Mouse (Mus musculus): ENCODE results near the gene Olfr1443. TPM values are rescaled to one million over a fixed set of nuclear protein-coding genes. Genes with fewer than 3 reads are reported as not detected.
"Not testable (repeated sequence)": the region's sequence is repeated elsewhere in the genome, so short reads cannot be mapped to it uniquely, and the experiment has no call there.

Olfr1443 gene
- not detected in 2 replicates for polyA plus RNA-seq (2016; fragmentation: Nextera tagmentation; extraction: Ambion mirVana)

DNA sequence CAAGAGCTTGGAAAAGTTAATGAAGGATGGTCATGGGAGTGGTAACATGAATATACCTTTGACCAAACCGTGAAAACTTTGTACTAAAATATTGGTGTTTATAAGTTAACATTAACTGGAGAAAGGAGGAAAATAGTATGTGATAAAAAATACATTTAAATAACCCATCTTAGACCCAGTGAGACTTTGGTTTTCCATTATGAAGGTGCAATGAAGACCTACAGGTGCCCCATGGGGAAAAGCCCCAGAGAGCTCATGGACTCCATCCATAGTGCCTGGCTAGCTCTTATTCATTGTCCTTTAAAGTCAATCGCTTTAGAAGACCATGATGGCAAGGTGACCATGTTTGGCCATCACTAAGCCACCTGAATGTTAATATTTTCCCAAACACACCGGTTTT is at the start of gene Olfr1443:
Olfr1443 (plus strand) TSS at position 301 of the 400 bp plus-strand sequence.
- Histone ChIP-seq H3K36me3 (no peaks in the 10 kb centered on the region), H3K4me3 (no peak within 1 kb of the TSS), H3K9me3 (replicated peaks) (no peaks in the 10 kb centered on the region), H3K27ac (replicated peaks) (no peak within 1 kb of the TSS), H3K4me1 (no peaks in the 10 kb centered on the region), H3K27me3 (ENCODE audit: low read depth, poor library complexity, severe bottlenecking) (no peaks in the 10 kb centered on the region)
- DNase-seq (ENCODE audit: low spot score), result no peak
- WGBS, result 73% methylated on average over 3 of the region's 3 CpGs

DNA sequence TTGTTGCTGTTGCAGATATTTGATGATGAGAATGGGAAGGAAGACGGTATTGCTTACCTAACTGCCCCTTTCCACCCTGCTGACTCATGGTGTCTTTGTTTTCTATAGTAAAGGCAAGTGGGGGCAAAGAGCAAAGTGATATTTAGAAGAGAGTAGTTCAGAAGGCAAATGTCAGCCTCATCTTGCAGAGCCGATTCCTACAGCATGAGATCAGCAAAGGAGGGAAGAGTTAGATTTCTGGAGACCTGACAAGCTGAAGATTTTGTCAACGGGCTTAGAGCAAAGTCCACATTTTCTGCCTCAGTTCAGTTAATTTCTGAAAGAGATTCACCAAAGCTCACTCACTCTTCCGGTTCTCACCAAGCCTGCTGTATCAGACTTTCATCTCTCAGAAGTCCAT is 44.7 kb upstream of the Olfr1443 start, which contains the start of gene Glyat:
Glyat (plus strand) TSS at position 133 of the 400 bp plus-strand sequence.
- Histone ChIP-seq H3K27ac (replicated peaks) (no peak within 1 kb of the TSS), H3K4me1 (no peaks in the 10 kb centered on the region), H3K4me3 (no peak within 1 kb of the TSS), H3K9me3 (replicated peaks) (no peaks in the 10 kb centered on the region), H3K36me3 (no peaks in the 10 kb centered on the region), H3K27me3 (ENCODE audit: low read depth, poor library complexity, severe bottlenecking) (no peaks in the 10 kb centered on the region)
- WGBS, result 86% methylated on average over 4 of the region's 4 CpGs
- no peak for DNase-seq (ENCODE audit: low spot score)

GRCm38 (mm10) chr19:12634259-12634658 is 43.7 kb upstream of the Olfr1443 start:
- Histone ChIP-seq H3K9me3 (replicated peaks) (no peaks in the 10 kb centered on the region), H3K27me3 (ENCODE audit: low read depth, poor library complexity, severe bottlenecking) (no peaks in the 10 kb centered on the region)
- 90% methylated on average over 3 of the region's 3 CpGs for WGBS

GRCm38 (mm10) chr19:12634963-12635362 is 42.9 kb upstream of the Olfr1443 start:
- DNase-seq (ENCODE audit: low spot score), result no peak
- 92% methylated on average over 4 of the region's 4 CpGs for WGBS
- no peaks in the 10 kb centered on the region for H3K9me3 ChIP-seq (replicated peaks)
- no peaks in the 10 kb centered on the region for H3K36me3 ChIP-seq
- H3K27ac ChIP-seq (replicated peaks), result no peak overlapping the region
- H3K27me3 ChIP-seq (ENCODE audit: low read depth, poor library complexity, severe bottlenecking), result no peaks in the 10 kb centered on the region
- H3K4me3 ChIP-seq, result no peak overlapping the region
- no peaks in the 10 kb centered on the region for H3K4me1 ChIP-seq

More at GRCm38 (mm10) chr19:12634259-12634658, 43.7 kb upstream of the Olfr1443 start:
- no peaks in the 10 kb centered on the region for H3K4me1 ChIP-seq
- no peak for DNase-seq (ENCODE audit: low spot score)
- H3K4me3 ChIP-seq, result no peak overlapping the region
- H3K27ac ChIP-seq (replicated peaks), result no peak overlapping the region
- no peaks in the 10 kb centered on the region for H3K36me3 ChIP-seq

- no peak for DNase-seq (ENCODE audit: low spot score)
- Histone ChIP-seq H3K9me3 (replicated peaks) (no peaks in the 10 kb centered on the region), H3K27ac (replicated peaks) (no peak overlapping the region), H3K27me3 (ENCODE audit: low read depth, poor library complexity, severe bottlenecking) (no peaks in the 10 kb centered on the region), H3K36me3 (no peaks in the 10 kb centered on the region), H3K4me3 (no peak overlapping the region), H3K4me1 (no peaks in the 10 kb centered on the region)
- 81% methylated on average over 3 of the region's 3 CpGs for WGBS
Observed at GRCm38 (mm10) chr19:12636863-12637262, 41.0 kb upstream of the Olfr1443 start.

DNA sequence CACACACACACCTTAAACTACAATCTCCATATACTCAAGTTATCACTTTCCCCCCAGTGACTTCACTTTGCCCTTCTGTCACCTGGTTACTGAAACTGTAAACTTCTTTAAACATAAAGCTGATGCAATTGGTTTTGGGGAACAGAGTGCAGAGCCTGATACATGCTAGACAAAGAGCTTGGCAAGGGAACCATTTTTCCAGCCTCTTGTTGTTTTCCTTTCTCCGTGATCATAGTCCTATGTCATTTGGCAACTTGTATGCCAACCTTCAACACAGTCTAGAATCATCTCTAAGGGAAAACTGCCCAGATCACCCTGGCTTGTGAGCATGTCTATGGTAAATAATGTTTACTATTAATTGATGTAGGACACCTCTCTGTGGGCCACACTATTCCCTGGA is 39.9 kb upstream of the Olfr1443 start:
- WGBS, result 88% methylated on average over 1 of the region's 1 CpGs
- Histone ChIP-seq H3K4me1 (no peaks in the 10 kb centered on the region), H3K27ac (replicated peaks) (no peak overlapping the region), H3K4me3 (no peak overlapping the region), H3K27me3 (ENCODE audit: low read depth, poor library complexity, severe bottlenecking) (no peaks in the 10 kb centered on the region), H3K9me3 (replicated peaks) (no peaks in the 10 kb centered on the region), H3K36me3 (no peaks in the 10 kb centered on the region)
- DNase-seq (ENCODE audit: low spot score), result no peak

GRCm38 (mm10) chr19:12649511-12649910 is 28.4 kb upstream of the Olfr1443 start:
- no peak overlapping the region for H3K27ac ChIP-seq (replicated peaks)
- no peaks in the 10 kb centered on the region for H3K4me1 ChIP-seq
- no peaks in the 10 kb centered on the region for H3K27me3 ChIP-seq (ENCODE audit: low read depth, poor library complexity, severe bottlenecking)
- H3K4me3 ChIP-seq, result no peak overlapping the region
- no peaks in the 10 kb centered on the region for H3K9me3 ChIP-seq (replicated peaks)
- DNase-seq (ENCODE audit: low spot score), result no peak
- H3K36me3 ChIP-seq, result no peaks in the 10 kb centered on the region

GRCm38 (mm10) chr19:12666156-12666555 is 11.8 kb upstream of the Olfr1443 start:
- no peaks in the 10 kb centered on the region for H3K4me1 ChIP-seq
- 72% methylated on average over 1 of the region's 1 CpGs for whole genome bisulfite sequencing

GRCm38 (mm10) chr19:12668601-12669000 is 9.3 kb upstream of the Olfr1443 start:
- H3K4me1 ChIP-seq; DNase-seq (ENCODE audit: low spot score); H3K4me3 ChIP-seq; H3K27me3 ChIP-seq (ENCODE audit: low read depth, poor library complexity, severe bottlenecking); H3K36me3 ChIP-seq; H3K9me3 ChIP-seq (replicated peaks); H3K27ac ChIP-seq (replicated peaks): not testable (repeated sequence)
- 93% methylated on average over 3 of the region's 3 CpGs for WGBS

More at GRCm38 (mm10) chr19:12666156-12666555, 11.8 kb upstream of the Olfr1443 start:
- H3K27me3 ChIP-seq (ENCODE audit: low read depth, poor library complexity, severe bottlenecking), result no peaks in the 10 kb centered on the region
- no peak for DNase-seq (ENCODE audit: low spot score)
- no peaks in the 10 kb centered on the region for H3K36me3 ChIP-seq
- no peak overlapping the region for H3K27ac ChIP-seq (replicated peaks)
- peaks cover 20% of the 10 kb centered on the region; the same call in 1 of the 2 replicates for H3K9me3 ChIP-seq (replicated peaks)
- no peak overlapping the region for H3K4me3 ChIP-seq

DNA sequence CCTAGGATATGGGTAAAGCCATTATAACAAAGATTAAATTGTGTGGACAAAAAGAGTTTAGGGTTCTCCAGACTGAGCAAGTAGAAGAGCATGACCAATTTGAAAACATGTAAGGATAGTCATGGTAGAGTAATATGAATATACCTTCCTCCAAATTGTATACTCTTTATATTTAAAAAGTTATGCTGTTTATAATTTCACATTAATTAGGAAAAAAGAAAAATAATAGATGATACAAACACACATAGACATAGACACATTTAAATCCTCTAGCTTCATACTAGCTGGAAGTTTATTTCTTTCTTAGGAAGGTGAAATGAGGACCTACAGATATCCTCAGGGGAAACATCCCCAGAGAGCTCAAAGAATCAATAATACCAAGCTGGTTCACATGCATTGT is 7.8 kb upstream of the Olfr1443 start, which contains the start of gene Olfr1442:
Olfr1442 (plus strand) TSS at position 301 of the 400 bp plus-strand sequence.
- no peak for DNase-seq (ENCODE audit: low spot score)
- H3K36me3 ChIP-seq, result no peaks in the 10 kb centered on the region
- H3K27me3 ChIP-seq (ENCODE audit: low read depth, poor library complexity, severe bottlenecking), result no peaks in the 10 kb centered on the region
- H3K27ac ChIP-seq (replicated peaks), result no peak within 1 kb of the TSS
- no peaks in the 10 kb centered on the region for H3K4me1 ChIP-seq
- H3K4me3 ChIP-seq, result no peak within 1 kb of the TSS
- H3K9me3 ChIP-seq (replicated peaks), result no peaks in the 10 kb centered on the region

DNA sequence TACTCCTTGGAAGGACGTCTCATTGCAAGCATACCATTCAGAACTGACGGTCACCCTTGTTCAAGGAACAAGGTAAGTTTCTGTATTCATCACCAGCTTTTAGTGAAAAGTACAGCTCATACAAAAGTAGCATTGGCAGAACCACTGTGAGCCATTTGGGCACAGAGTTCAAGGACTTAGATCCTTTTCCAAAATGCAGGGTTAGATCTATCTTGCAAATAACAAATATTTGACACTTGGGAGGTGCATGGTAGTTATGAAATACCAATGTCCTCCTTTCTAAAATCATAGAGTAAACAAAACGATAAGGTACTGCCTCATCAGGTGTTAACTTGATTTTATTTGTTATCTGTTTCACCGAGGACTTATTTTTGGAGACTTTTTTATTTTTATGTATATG is 6.9 kb upstream of the Olfr1443 start:
- 87% methylated on average over 4 of the region's 4 CpGs for WGBS
- H3K4me1 ChIP-seq, result no peaks in the 10 kb centered on the region
- no peak for DNase-seq (ENCODE audit: low spot score)
- H3K36me3 ChIP-seq, result no peaks in the 10 kb centered on the region
- no peak overlapping the region for H3K27ac ChIP-seq (replicated peaks)
- H3K9me3 ChIP-seq (replicated peaks), result no peaks in the 10 kb centered on the region
- H3K27me3 ChIP-seq (ENCODE audit: low read depth, poor library complexity, severe bottlenecking), result no peaks in the 10 kb centered on the region
- H3K4me3 ChIP-seq, result no peak overlapping the region

DNA sequence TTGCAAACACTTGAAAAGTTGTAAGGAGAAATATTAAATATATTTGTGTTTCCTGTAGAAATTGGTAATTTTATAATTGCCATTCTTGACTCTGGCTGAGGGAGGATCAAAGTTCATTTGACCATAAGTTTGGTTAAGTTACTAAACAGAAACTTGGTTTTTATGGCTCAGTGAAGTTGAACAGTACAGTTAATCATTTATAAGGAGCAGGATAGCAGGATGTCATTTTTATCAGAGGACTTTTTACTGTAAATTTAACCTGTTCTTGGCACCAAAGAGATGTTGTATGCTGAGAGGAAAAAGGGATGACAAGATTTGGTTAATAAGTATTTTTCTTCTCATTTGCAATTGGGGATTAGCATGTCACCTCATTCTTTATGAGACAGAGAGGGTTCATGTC is 6.7 kb downstream of the Olfr1443 start:
- no peak for DNase-seq (ENCODE audit: low spot score)
- no peaks in the 10 kb centered on the region for H3K9me3 ChIP-seq (replicated peaks)
- H3K27me3 ChIP-seq (ENCODE audit: low read depth, poor library complexity, severe bottlenecking), result no peaks in the 10 kb centered on the region
- H3K4me3 ChIP-seq, result no peak overlapping the region
- H3K36me3 ChIP-seq, result no peaks in the 10 kb centered on the region
- no peak overlapping the region for H3K27ac ChIP-seq (replicated peaks)
- H3K4me1 ChIP-seq, result no peaks in the 10 kb centered on the region

DNA sequence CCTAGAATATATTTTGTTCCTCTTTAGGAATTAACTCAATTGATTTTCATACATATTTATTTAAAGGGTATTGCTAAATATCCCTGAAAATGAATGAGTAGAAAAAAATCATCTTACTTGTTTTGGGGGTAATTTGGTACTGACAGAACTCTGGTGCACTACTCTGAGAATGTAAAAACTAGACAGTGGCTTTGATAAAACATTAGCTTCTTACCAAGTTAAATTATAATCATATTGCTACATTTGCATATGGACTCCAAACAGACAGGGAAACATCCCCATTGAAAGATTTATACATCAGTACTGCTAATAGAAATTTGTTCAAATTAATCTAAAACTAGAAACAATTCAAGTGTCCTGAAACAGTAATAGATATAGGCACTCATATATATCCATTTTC is 7.3 kb downstream of the Olfr1443 start:
- H3K27ac ChIP-seq (replicated peaks), result no peak overlapping the region
- no peaks in the 10 kb centered on the region for H3K27me3 ChIP-seq (ENCODE audit: low read depth, poor library complexity, severe bottlenecking)
- H3K4me3 ChIP-seq, result no peak overlapping the region
- no peaks in the 10 kb centered on the region for H3K9me3 ChIP-seq (replicated peaks)
- no peaks in the 10 kb centered on the region for H3K36me3 ChIP-seq
- H3K4me1 ChIP-seq, result no peaks in the 10 kb centered on the region
- no peak for DNase-seq (ENCODE audit: low spot score)

- DNase-seq (ENCODE audit: low spot score), result no peak
- Histone ChIP-seq H3K4me1 (no peaks in the 10 kb centered on the region), H3K36me3 (no peaks in the 10 kb centered on the region), H3K27ac (replicated peaks) (no peak within 1 kb of the TSS), H3K27me3 (ENCODE audit: low read depth, poor library complexity, severe bottlenecking) (no peaks in the 10 kb centered on the region), H3K9me3 (replicated peaks) (no peaks in the 10 kb centered on the region), H3K4me3 (no peak within 1 kb of the TSS)
- 82% methylated on average over 3 of the region's 3 CpGs for WGBS
Observed at GRCm38 (mm10) chr19:12695590-12695989, 17.7 kb downstream of the Olfr1443 start, which contains the start of gene Keg1. TSS of gene Keg1 (plus strand) at chr19:12695786.

Measured in midbrain, embryonic 10.5 days (tissue).